15 mouse cellular contexts compared by ENCODE assay signal in genomic region chr6:72272161-72272696, GRCm38 (mm10). TPM values are rescaled to one million over a fixed set of nuclear protein-coding genes. Genes with fewer than 3 reads are reported as not detected.
DNase-seq lines count a peak whose midpoint lies in the region; ATAC-seq and TF ChIP-seq lines count a peak whose summit lies in the region.
"Had no signal": no experiment of that assay in that cellular context is flagged by ENCODE, and none has a peak within 500 bp of the region (broad histone marks: within the 10 kb centered on the region; RNA-seq: fewer than 3 reads in every experiment).

No protein-coding gene starts in this region.

- H3K4me2 ChIP-seq in heart, embryonic 11.5 days = no peak overlapping the region
- H3K4me2 ChIP-seq in liver, embryonic 12.5 days = peak overlapping the region; percentile 55; the same call in 1 of the 2 replicates
- H3K4me2 ChIP-seq: hindbrain, embryonic 12.5 days; limb, embryonic 13.5 days; midbrain, embryonic 13.5 days had no signal

- DNase-seq in heart, postnatal 14 days = no peak
- DNase-seq in lung, postnatal 10 days = peak; percentile 67
- DNase-seq in thymus, postnatal 36 days = no peak
- DNase-seq in layer of hippocampus, adult 18-20 months (ENCODE audit: low spot score in 2 of 2) = no peak
- no peak for DNase-seq in right cerebral cortex, postnatal 10 days (ENCODE audit: low spot score in 2 of 2)
- DNase-seq: gastrocnemius, adult 2 months had no signal

- intact Hi-C loops in heart, postnatal 14 days (cut with DNase I) = no loop called here

- no peak for TF ChIP-seq POLR2A in bone marrow, adult 2 months (IDR thresholded peaks at IDR 0.05; ENCODE audit: borderline replicate concordance, control insufficient read depth, low read depth, low read length)

- H3K4me1 ChIP-seq in heart, embryonic 11.5 days (ENCODE audit: control insufficient read depth, insufficient read depth, low read length) = peaks cover 18% of the 10 kb centered on the region
- peaks cover 9% of the 10 kb centered on the region for H3K4me1 ChIP-seq in bone marrow, adult 2 months (ENCODE audit: control insufficient read depth, insufficient read depth, low read length)
- H3K4me1 ChIP-seq in liver, embryonic 12.5 days = peaks cover 59% of the 10 kb centered on the region
- H3K4me1 ChIP-seq: limb, embryonic 13.5 days; midbrain, embryonic 13.5 days had no signal

- no peaks in the 10 kb centered on the region for H3K36me3 ChIP-seq in heart, embryonic 11.5 days (ENCODE audit: control insufficient read depth, insufficient read depth, low read length)
- no peaks in the 10 kb centered on the region for H3K36me3 ChIP-seq in liver, embryonic 12.5 days
- H3K36me3 ChIP-seq: hindbrain, embryonic 12.5 days; limb, embryonic 13.5 days; midbrain, embryonic 13.5 days had no signal

- no peaks in the 10 kb centered on the region for H3K27me3 ChIP-seq in heart, embryonic 11.5 days (ENCODE audit: control insufficient read depth, insufficient read depth, low read length)
- peaks cover 34% of the 10 kb centered on the region for H3K27me3 ChIP-seq in liver, embryonic 12.5 days (replicated peaks)
- H3K27me3 ChIP-seq: hindbrain, embryonic 12.5 days; limb, embryonic 13.5 days; midbrain, embryonic 13.5 days had no signal

- ATAC-seq in heart, embryonic 11.5 days (replicated peaks; ENCODE audit: insufficient number of reproducible peaks, low FRiP score, low TSS enrichment) = no peak
- ATAC-seq in liver, embryonic 12.5 days = peak; percentile 23; the same call in 1 of the 2 replicates
- ATAC-seq: midbrain, embryonic 13.5 days had no signal

- TF ChIP-seq CTCF in bone marrow, adult 2 months (IDR thresholded peaks at IDR 0.05; ENCODE audit: control insufficient read depth, insufficient read depth, low read length) = no peak

- no peak overlapping the region for H3K4me3 ChIP-seq in heart, embryonic 11.5 days (ENCODE audit: low read depth, low read length)
- no peak overlapping the region for H3K4me3 ChIP-seq in bone marrow, adult 2 months (replicated peaks; ENCODE audit: control insufficient read depth, low read depth, low read length)
- H3K4me3 ChIP-seq in liver, embryonic 12.5 days = no peak overlapping the region
- H3K4me3 ChIP-seq: gastrocnemius, adult 2 months; hindbrain, embryonic 12.5 days; limb, embryonic 13.5 days; midbrain, embryonic 13.5 days had no signal

- no peak overlapping the region for H3K9ac ChIP-seq in heart, embryonic 11.5 days (ENCODE audit: low read depth, low read length)
- peak overlapping the region; percentile 51; the same call in 1 of the 2 replicates for H3K9ac ChIP-seq in liver, embryonic 12.5 days
- H3K9ac ChIP-seq: hindbrain, embryonic 12.5 days; limb, embryonic 13.5 days; midbrain, embryonic 13.5 days had no signal

- no peaks in the 10 kb centered on the region for H3K9me3 ChIP-seq in heart, embryonic 11.5 days (replicated peaks; ENCODE audit: control insufficient read depth, low read length)
- H3K9me3 ChIP-seq in liver, embryonic 12.5 days (replicated peaks) = no peaks in the 10 kb centered on the region
- H3K9me3 ChIP-seq: hindbrain, embryonic 12.5 days; limb, embryonic 13.5 days had no signal

- WGBS in heart, embryonic 11.5 days (ENCODE audit: insufficient replicate concordance) = 66% methylated on average over 10 of the region's 10 CpGs
- WGBS in bone marrow, adult 2 months = 64% methylated on average over 10 of the region's 10 CpGs
- 74% methylated on average over 10 of the region's 10 CpGs for WGBS in liver, embryonic 12.5 days (ENCODE audit: insufficient replicate concordance)

- peak overlapping the region; percentile 29; the same call in 1 of the 2 replicates for H3K27ac ChIP-seq in heart, embryonic 11.5 days (ENCODE audit: low read depth, low read length)
- H3K27ac ChIP-seq in bone marrow, adult 2 months (ENCODE audit: control insufficient read depth, insufficient read depth, low read depth, low read length, poor library complexity) = peak overlapping the region; percentile 91
- peak overlapping the region; percentile 79 for H3K27ac ChIP-seq in liver, embryonic 12.5 days
- H3K27ac ChIP-seq: gastrocnemius, adult 2 months; hindbrain, embryonic 12.5 days; limb, embryonic 13.5 days; midbrain, embryonic 13.5 days had no signal

RNA-seq across cellular contexts. Expression of gene Sftpb, which starts 32.2 kb away (rescaled TPM):
- 0.23 TPM in 1 of 2 replicates, not detected in the other for polyA plus RNA-seq in heart, embryonic 11.5 days (2014; fragmentation: Nextera tagmentation; extraction: Ambion mirVana)
- total RNA-seq in heart, postnatal 14 days (2021) = under 1 TPM in 1 of 2 experiments, not detected in 1; 0.81 TPM
- not detected in 2 replicates for polyA plus RNA-seq in bone marrow, adult 2 months (2011; ENCODE audit: insufficient read depth, insufficient read length, low replicate concordance, missing spikeins)
- polyA plus RNA-seq in liver, embryonic 12.5 days (2016; fragmentation: Nextera tagmentation; extraction: Ambion mirVana) = not detected in 2 replicates
- not detected for total RNA-seq in layer of hippocampus, adult 18-20 months (2021)
- total RNA-seq: gastrocnemius, adult 2 months; layer of hippocampus, postnatal 25 days had no signal
- polyA plus RNA-seq: erythroblast, embryonic 14.5 days; hindbrain, embryonic 12.5 days; kidney, embryonic 14.5 days; limb, embryonic 13.5 days; midbrain, embryonic 13.5 days had no signal

RNA-seq across cellular contexts. Expression of gene Atoh8, which starts 36.9 kb away (rescaled TPM):
- polyA plus RNA-seq in heart, embryonic 11.5 days (2014; fragmentation: Nextera tagmentation; extraction: Ambion mirVana) = 11.6 and 11.8 TPM in 2 replicates
- total RNA-seq in heart, postnatal 14 days (2021) = 10 to 100 TPM; 10.1 to 11.3 TPM
- polyA plus RNA-seq in bone marrow, adult 2 months (2011; ENCODE audit: insufficient read depth, insufficient read length, low replicate concordance, missing spikeins) = 0.56 and 1.9 TPM in 2 replicates
- polyA plus RNA-seq in liver, embryonic 12.5 days (2016; fragmentation: Nextera tagmentation; extraction: Ambion mirVana) = 2.0 and 2.1 TPM in 2 replicates
- total RNA-seq in layer of hippocampus, adult 18-20 months (2021) = 1 to 10 TPM; 3.2 to 3.4 TPM
- polyA plus RNA-seq: erythroblast, embryonic 14.5 days had no signal

Comparison
In these comparisons a context has a peak if more than half of its experiments do, and no peak if none do; other contexts are left out.
1. H3K27ac ChIP-seq: peak in every context shown above with its lines; median percentile 91 in bone marrow, adult 2 months; 79 in liver, embryonic 12.5 days; 29 in heart, embryonic 11.5 days.